Mouse (Mus musculus): Measurements from ENCODE around the gene Bri3. TPM values are rescaled to one million over a fixed set of nuclear protein-coding genes. Genes with fewer than 3 reads are reported as not detected.

Bri3 gene
- polyA plus RNA-seq, 1 experiment from 2014 or later = 148 TPM

DNA sequence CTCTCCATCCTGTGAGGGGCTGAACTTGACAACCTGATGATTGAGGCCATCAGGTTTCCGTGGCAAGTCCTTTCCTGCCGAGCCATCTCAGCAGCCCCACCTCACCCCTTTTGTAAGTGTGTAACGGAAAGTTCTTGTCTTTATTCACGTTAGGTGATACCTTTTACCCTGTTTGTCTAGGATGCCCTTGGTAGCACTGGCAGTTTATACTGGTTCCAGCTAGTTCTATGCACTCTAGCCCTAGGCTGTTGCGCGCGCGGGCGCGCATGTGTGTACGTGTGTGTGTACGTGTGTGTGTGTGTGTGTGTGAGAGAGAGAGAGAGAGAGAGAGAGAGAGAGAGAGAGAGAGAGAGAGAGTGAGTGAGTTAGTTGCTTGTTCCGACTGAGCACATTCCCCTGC, 19.3 kb downstream of the Bri3 start:
- Histone ChIP-seq H3K27ac (no peak overlapping the region), H3K4me2 (no peak overlapping the region), H3K9ac (replicated peaks) (no peak overlapping the region), H3K36me3 (peaks cover 85% of the 10 kb centered on the region), H3K4me1 (replicated peaks) (peaks cover 20% of the 10 kb centered on the region), H3K9me3 (no peaks in the 10 kb centered on the region), H3K4me3 (replicated peaks) (no peak overlapping the region), H3K27me3 (no peaks in the 10 kb centered on the region)
- WGBS = 90% methylated on average over 13 of the region's 13 CpGs
- no peak for ATAC-seq (ENCODE audit: insufficient number of reproducible peaks, insufficient read depth, low FRiP score, low TSS enrichment, low read depth)

DNA sequence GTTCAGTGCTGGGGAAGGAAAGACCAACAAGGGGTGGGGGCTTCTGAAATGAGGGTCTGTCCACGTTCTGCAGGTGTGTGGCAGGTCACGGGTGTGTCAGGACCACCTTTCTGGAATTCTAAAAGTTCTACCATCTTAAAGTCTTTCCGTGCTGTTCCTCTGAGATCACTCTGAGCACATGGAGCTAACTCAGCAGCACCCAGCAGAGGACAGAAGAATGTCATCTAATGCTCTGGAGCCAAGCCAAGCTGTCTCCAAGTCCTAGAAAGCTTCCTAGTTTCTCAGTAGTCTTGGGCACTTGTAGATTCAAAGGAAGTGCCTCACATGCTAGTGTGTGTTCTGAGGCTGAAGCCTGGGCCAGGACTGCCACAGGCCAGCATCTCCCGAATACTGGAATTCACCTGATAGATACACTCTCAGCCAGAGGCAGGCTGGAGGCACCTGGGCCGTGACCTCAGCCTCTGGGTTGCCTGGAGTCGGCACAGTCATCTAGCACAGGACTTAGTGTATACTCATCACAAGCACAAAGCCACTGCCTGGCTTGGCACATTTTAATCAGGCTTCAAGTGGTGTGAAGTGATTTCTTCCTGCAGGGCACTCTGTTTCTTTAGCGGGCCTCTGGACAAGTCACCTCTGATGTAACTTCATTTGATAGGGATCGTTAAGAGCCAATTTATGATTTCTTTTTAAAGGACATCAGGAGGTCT, 23.5 kb downstream of the Bri3 start:
- Histone ChIP-seq H3K27ac (no peak overlapping the region), H3K4me1 (replicated peaks) (no peaks in the 10 kb centered on the region; the same call in 1 of the 2 replicates), H3K4me3 (replicated peaks) (no peak overlapping the region), H3K27me3 (no peaks in the 10 kb centered on the region), H3K4me2 (no peak overlapping the region), H3K36me3 (peaks cover 66% of the 10 kb centered on the region), H3K9me3 (no peaks in the 10 kb centered on the region), H3K9ac (replicated peaks) (no peak overlapping the region)
- ATAC-seq (ENCODE audit: insufficient number of reproducible peaks, insufficient read depth, low FRiP score, low TSS enrichment, low read depth) = no peak
- WGBS = 71% methylated on average over 8 of the region's 8 CpGs

DNA sequence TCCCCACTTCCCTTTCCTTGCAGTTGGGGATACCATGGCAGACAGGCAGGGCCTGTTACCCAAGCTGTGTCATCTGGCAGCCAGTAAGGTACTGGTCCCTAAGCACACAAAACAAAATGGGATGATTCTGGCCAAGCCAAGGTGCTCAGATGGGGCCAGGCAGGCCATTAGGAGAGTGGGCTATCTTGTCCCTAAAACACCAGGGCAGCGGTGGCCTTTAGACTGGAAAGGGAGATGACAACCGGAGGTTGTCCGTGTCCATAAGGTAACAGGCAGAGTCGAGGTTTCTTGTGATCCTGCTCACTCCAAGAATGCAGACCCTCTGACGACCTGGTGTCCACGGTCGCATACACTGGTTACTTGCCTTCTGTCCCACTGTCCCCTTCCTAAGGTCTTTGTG, 25.7 kb downstream of the Bri3 start:
- Histone ChIP-seq H3K36me3 (peaks cover 49% of the 10 kb centered on the region), H3K27ac (no peak overlapping the region), H3K9me3 (no peaks in the 10 kb centered on the region), H3K4me2 (no peak overlapping the region), H3K9ac (replicated peaks) (no peak overlapping the region), H3K4me1 (replicated peaks) (no peaks in the 10 kb centered on the region), H3K4me3 (replicated peaks) (no peak overlapping the region), H3K27me3 (no peaks in the 10 kb centered on the region)
- no peak for ATAC-seq (ENCODE audit: insufficient number of reproducible peaks, insufficient read depth, low FRiP score, low TSS enrichment, low read depth)
- 85% methylated on average over 7 of the region's 7 CpGs for WGBS

DNA sequence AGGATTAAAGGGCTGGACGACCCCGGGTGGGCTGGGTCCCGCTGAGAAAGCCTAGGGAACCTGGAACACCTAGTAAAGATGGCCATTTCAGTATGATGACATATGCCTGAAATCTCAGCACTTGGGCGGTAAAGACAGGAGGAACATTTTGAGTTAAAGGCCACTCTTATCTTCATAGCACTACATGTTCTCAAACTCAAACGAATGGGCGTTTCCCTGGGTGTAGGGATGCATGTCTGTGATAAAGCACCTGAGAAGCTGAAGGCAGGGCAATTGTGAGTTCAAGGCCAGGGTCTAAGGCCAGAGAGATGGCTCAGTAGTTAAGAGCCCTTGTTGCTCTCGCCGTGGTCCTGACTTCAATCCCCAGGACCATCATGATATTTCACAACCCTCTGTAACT, 26.2 kb downstream of the Bri3 start:
- ATAC-seq (ENCODE audit: insufficient number of reproducible peaks, insufficient read depth, low FRiP score, low TSS enrichment, low read depth) = no peak
- 93% methylated on average over 8 of the region's 8 CpGs for WGBS
- Histone ChIP-seq H3K9ac (replicated peaks) (no peak overlapping the region), H3K4me2 (no peak overlapping the region), H3K4me3 (replicated peaks) (no peak overlapping the region), H3K4me1 (replicated peaks) (no peaks in the 10 kb centered on the region), H3K36me3 (peaks cover 46% of the 10 kb centered on the region), H3K27me3 (no peaks in the 10 kb centered on the region), H3K9me3 (no peaks in the 10 kb centered on the region), H3K27ac (no peak overlapping the region)

DNA sequence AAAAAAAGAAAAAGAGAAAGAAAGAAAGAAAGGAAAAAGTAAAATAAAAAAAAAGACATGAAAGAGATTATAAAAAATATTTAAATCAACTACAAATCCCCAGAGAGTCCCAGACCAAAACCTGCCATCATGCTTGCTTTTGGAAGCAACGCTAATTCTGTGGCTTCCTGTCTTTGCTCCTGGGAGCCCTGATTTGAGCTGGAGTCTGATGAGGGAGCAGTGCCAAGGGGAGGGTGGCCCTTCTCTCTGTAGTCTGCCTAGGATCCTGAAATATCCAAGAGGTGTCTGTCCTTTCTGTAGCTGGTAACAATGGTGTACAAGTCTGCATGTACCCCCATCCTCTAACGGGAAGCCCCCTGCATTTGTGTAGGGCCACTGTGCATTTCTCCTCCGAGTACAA, 26.9 kb downstream of the Bri3 start:
- no peak overlapping the region for H3K4me2 ChIP-seq
- WGBS = 83% methylated on average over 3 of the region's 3 CpGs
- H3K36me3 ChIP-seq = peaks cover 43% of the 10 kb centered on the region
- no peaks in the 10 kb centered on the region for H3K27me3 ChIP-seq
- no peak for ATAC-seq (ENCODE audit: insufficient number of reproducible peaks, insufficient read depth, low FRiP score, low TSS enrichment, low read depth)
- no peak overlapping the region for H3K27ac ChIP-seq
- no peak overlapping the region for H3K4me3 ChIP-seq (replicated peaks)
- H3K4me1 ChIP-seq (replicated peaks) = no peaks in the 10 kb centered on the region
- H3K9me3 ChIP-seq = no peaks in the 10 kb centered on the region
- H3K9ac ChIP-seq (replicated peaks) = no peak overlapping the region

DNA sequence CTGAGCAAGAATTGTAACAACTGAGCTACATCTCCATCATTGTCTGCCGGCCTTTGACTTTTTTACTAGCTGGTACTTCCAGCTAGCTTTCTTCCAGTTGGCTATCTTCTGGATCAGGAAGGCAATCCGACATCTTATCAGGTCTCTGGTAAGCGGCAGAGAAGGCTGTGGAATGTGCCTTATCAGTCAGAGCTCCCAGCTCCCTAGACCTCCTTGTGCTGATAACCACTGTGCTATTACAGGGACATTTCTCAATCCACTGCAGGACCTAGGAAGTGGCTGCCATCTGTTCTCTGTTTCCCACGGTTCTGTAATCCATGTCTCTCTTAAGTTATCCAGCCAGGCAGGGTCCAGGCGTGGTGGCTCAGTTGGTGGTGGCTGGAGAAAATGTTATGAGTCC, 27.5 kb downstream of the Bri3 start:
- no peak for ATAC-seq (ENCODE audit: insufficient number of reproducible peaks, insufficient read depth, low FRiP score, low TSS enrichment, low read depth)
- 39% methylated on average over 5 of the region's 5 CpGs for WGBS
- Histone ChIP-seq H3K4me2 (no peak overlapping the region), H3K4me3 (replicated peaks) (no peak overlapping the region), H3K9ac (replicated peaks) (no peak overlapping the region), H3K4me1 (replicated peaks) (no peaks in the 10 kb centered on the region), H3K36me3 (peaks cover 38% of the 10 kb centered on the region), H3K27ac (no peak overlapping the region), H3K27me3 (no peaks in the 10 kb centered on the region), H3K9me3 (no peaks in the 10 kb centered on the region)

DNA sequence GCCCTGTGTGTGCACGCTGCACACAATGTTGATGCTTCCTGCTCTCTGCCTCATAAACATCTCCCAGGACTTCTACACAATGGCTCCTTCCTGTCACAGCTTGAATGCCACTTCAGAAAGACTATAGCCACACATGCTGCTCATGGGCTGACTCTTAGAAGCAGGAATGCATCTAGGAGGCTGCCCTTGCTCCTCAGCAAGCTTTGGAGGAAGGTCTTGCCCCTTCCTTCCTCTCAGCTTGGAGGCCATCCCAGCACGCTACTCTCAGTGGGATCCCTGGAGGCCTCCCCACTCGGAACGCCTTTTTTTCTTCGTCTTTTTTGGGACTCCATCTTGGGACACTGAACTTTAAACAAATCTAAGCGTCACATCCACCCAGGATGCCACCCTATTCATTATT, 30.7 kb downstream of the Bri3 start:
- WGBS = 85% methylated on average over 6 of the region's 6 CpGs
- Histone ChIP-seq H3K4me3 (replicated peaks) (no peak overlapping the region), H3K36me3 (peaks cover 33% of the 10 kb centered on the region; the same call in 1 of the 2 replicates), H3K27ac (no peak overlapping the region), H3K4me1 (replicated peaks) (no peaks in the 10 kb centered on the region), H3K4me2 (no peak overlapping the region), H3K27me3 (no peaks in the 10 kb centered on the region), H3K9me3 (no peaks in the 10 kb centered on the region), H3K9ac (replicated peaks) (no peak overlapping the region)
- no peak; the same call in 1 of the 2 replicates for ATAC-seq (ENCODE audit: insufficient number of reproducible peaks, insufficient read depth, low FRiP score, low TSS enrichment, low read depth)

DNA sequence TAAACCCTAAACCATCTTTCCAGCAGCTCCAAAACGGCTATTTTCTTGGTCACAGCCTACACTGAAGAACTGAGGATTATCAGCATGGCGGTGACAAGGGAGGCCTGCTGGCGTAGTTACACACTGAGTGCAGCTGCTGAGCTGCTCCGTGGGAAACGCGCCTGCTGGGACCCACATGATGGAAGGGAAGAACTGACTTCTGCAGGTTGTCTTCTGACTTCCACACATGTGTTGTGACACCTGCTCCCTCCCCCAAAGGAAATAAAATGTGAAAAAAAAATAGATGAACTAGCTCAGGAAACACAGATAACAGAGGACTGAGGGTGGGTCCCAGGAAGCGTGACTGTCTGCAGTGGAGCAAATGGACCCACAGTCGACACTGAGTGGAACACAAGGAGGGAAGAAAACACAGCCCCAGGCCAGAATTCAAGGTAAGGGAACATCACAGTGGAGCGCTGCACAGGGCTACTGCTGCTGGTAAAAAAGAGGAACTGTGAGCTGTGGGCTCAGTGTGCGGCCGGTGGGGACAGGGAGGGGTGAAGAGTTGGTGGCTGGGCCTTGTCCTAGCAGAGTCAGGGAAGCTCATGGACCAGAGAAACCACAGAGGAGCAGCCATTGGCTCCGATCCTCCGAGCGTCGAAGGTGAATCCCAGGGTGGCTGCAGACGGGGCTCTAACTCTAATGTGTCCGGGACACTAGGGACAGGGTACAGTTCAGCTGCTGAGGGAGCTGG, 32.8 kb downstream of the Bri3 start:
- no peak overlapping the region for H3K27ac ChIP-seq
- ATAC-seq (ENCODE audit: insufficient number of reproducible peaks, insufficient read depth, low FRiP score, low TSS enrichment, low read depth) = no peak
- H3K27me3 ChIP-seq = no peaks in the 10 kb centered on the region
- H3K4me3 ChIP-seq (replicated peaks) = no peak overlapping the region
- H3K4me2 ChIP-seq = no peak overlapping the region
- 87% methylated on average over 17 of the region's 17 CpGs for WGBS
- no peaks in the 10 kb centered on the region for H3K9me3 ChIP-seq
- H3K9ac ChIP-seq (replicated peaks) = no peak overlapping the region
- H3K36me3 ChIP-seq = peaks cover 43% of the 10 kb centered on the region; the same call in 1 of the 2 replicates
- H3K4me1 ChIP-seq (replicated peaks) = no peaks in the 10 kb centered on the region

DNA sequence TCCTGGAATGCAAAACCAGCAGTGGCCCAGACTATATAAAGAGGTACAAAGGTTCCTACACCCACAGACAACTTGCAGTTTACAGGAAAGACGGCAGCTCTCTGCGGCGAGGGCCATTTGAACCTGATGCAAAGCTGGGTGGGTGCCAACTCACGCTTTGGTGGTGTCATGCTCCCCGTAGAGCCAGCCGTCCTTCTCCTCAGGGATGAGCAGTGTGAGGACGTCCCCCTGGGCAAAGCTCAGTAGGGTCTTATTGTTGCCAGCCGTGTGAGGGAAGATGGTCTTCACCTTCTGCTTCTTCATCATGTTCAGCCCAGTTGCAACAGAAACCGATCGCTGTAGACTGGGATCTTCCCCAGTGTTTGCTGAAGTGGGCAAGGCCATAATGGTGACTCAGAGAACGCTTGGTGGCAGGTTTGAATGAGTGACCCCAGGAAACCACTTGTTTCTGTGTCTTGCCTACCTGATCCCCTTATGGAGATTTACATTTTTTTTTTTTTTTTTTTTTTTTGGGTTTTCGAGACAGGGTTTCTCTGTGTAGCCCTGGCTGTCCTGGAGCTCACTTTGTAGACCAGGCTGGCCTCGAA, 34.2 kb downstream of the Bri3 start:
- no peak overlapping the region for H3K4me3 ChIP-seq (replicated peaks)
- H3K9ac ChIP-seq (replicated peaks) = no peak overlapping the region
- H3K4me2 ChIP-seq = no peak overlapping the region
- no peaks in the 10 kb centered on the region for H3K4me1 ChIP-seq (replicated peaks)
- no peaks in the 10 kb centered on the region for H3K27me3 ChIP-seq
- WGBS = 87% methylated on average over 12 of the region's 13 CpGs
- no peaks in the 10 kb centered on the region for H3K9me3 ChIP-seq
- no peak overlapping the region for H3K27ac ChIP-seq
- peaks cover 43% of the 10 kb centered on the region; the same call in 1 of the 2 replicates for H3K36me3 ChIP-seq
- no peak for ATAC-seq (ENCODE audit: insufficient number of reproducible peaks, insufficient read depth, low FRiP score, low TSS enrichment, low read depth)

DNA sequence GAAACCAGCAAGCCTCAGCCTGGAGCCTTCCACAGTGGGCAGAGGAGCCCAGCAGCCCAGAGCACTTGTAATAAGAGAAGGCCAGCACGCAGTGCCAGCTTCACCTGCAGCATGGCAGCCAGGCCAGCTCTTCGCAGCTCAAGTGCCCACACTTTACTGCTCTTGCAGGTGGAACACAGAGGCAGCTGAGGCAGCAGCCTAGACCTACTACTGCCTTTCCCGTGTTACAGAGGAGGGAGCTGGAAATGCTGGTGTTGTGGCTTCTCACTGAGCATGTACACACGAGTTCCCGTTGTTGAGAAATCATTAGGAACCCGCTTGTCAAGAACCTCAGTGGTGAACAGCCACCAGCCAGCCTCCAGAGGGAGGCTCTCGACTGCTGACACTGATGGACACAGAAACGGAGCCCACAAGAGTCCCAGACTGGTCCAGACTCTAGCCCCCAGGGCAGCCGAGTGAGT, 34.9 kb downstream of the Bri3 start:
- H3K4me3 ChIP-seq (replicated peaks) = no peak overlapping the region
- H3K9me3 ChIP-seq = no peaks in the 10 kb centered on the region
- no peaks in the 10 kb centered on the region for H3K4me1 ChIP-seq (replicated peaks)
- H3K27me3 ChIP-seq = no peaks in the 10 kb centered on the region
- no peak overlapping the region for H3K4me2 ChIP-seq
- WGBS = 80% methylated on average over 9 of the region's 9 CpGs
- peaks cover 43% of the 10 kb centered on the region; the same call in 1 of the 2 replicates for H3K36me3 ChIP-seq
- no peak overlapping the region for H3K27ac ChIP-seq
- no peak for ATAC-seq (ENCODE audit: insufficient number of reproducible peaks, insufficient read depth, low FRiP score, low TSS enrichment, low read depth)
- H3K9ac ChIP-seq (replicated peaks) = no peak overlapping the region

DNA sequence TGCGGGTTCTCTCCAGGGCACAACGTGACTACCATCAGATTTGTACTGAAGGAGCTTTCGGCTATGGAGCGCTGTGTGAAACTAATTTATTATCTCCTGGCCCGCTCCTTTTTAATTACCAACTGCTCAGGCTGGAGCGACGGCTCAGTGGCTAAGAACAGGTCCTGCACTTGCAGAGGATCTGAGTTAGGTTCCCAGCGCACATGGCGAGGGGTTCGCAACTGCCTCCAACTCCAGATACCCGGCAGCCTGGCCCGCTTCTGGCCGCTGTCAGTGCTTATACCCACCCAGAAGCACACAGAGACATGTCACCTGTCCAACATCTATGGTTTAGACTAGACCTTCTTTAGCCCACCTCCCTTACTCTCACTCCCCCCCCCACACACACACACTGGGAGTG, 35.7 kb downstream of the Bri3 start:
- 94% methylated on average over 13 of the region's 13 CpGs for WGBS
- peaks cover 40% of the 10 kb centered on the region; the same call in 1 of the 2 replicates for H3K36me3 ChIP-seq
- H3K4me3 ChIP-seq (replicated peaks) = no peak overlapping the region
- H3K9me3 ChIP-seq = no peaks in the 10 kb centered on the region
- no peak overlapping the region for H3K27ac ChIP-seq
- no peak for ATAC-seq (ENCODE audit: insufficient number of reproducible peaks, insufficient read depth, low FRiP score, low TSS enrichment, low read depth)
- H3K4me2 ChIP-seq = no peak overlapping the region
- no peaks in the 10 kb centered on the region for H3K4me1 ChIP-seq (replicated peaks)
- H3K9ac ChIP-seq (replicated peaks) = no peak overlapping the region
- no peaks in the 10 kb centered on the region for H3K27me3 ChIP-seq

Data from limb, embryonic 12.5 days (tissue).